Mouse (Mus musculus) embryo, embryonic 11 days (tissue): ENCODE results near the gene Gm3147.
"Not testable (repeated sequence)": the region's sequence is repeated elsewhere in the genome, so short reads cannot be mapped to it uniquely, and the experiment has no call there.

Experiments
- DNase-seq: peaks from one replicate; pipeline ENCODE4 v3.0.0-alpha.2; 2015

Gene Gm3147

GRCm38 (mm10) chr5:94616242-94616641, at the start of gene Gm3147:
TSS of gene Gm3147 (minus strand) at chr5:94616342.
- not testable (repeated sequence) for DNase-seq

- not testable (repeated sequence) for DNase-seq
Measured at GRCm38 (mm10) chr5:94648082-94648481, 31.9 kb upstream of the Gm3147 start, which contains the start of gene Gm6205. TSS of gene Gm6205 (plus strand) at chr5:94648382.

- not testable (repeated sequence) for DNase-seq
Measured at GRCm38 (mm10) chr5:94623679-94624078, 7.5 kb upstream of the Gm3147 start, which contains the start of gene Gm6509. TSS of gene Gm6509 (plus strand) at chr5:94623979.
